Mouse (Mus musculus) NIH3T3 (cell line): ENCODE measurements around the gene Gstm5.

ENCODE experiments used
- DNase-seq: peaks from one replicate; pipeline ENCODE4 v3.0.0-alpha.2; 2012; ENCODE audit warnings: low read depth

Gene Gstm5

DNA sequence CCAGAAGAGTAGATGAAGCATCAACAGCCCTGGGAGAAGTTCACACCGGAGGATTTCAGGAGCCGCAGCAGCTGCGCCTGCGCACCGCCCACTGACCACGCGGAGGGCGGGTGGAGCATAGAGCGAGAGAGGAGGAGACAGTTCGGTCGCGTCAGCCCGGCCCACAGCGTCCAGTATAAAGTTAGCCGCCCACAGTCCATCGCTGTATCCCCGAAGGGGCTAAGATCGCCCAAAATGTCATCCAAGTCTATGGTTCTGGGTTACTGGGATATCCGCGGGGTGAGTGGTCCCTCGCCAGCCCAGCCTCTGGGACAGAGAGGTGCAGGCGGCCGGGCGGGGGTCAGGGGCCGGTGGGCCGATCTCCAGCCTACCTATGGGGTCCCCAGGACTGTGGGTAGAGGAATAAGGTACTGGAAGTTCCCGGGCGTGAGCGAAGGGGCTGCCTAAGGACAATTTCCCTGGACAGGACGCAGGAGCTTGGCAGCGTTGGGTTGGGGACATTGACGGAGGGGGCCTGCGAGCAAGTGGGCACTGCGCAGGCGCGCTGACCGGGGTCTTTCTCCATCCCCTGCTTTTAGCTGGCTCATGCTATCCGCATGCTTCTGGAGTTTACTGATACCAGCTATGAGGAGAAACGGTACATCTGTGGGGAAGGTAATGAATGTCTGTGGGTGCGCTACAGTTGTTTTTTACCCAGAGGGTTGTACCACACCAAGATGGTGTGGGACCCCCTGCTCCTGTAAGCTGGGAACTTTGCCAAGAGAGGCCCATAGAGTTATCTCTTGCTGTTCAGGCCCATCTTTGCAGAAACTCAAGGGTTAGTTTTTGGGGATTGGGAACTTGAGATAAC lies at the start of gene Gstm5:
TSS of gene Gstm5 (plus strand) at position 102 of the 850 bp plus-strand sequence.
- DNase-seq, result peak; percentile 92

DNA sequence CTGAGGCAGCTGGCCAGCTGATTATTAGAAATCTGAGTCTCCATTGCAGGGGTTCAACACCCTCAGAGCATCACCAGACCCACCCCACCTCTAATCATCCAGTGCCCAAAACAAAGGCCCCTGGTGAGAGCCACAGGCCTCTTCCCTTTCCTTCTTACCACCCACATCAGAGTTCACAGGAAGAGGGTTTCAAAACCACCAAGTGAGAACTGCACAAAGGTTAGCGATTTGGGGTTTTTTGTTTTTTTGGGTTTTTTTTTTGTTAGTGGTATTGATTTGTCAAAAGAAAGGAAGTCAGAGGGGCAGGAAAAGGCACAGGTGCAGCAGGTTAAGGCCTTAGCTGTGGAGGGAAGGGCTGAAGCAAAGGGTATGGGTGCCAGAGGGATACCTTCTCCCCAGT lies 49.4 kb upstream of the Gstm5 start:
- DNase-seq, result no peak

DNA sequence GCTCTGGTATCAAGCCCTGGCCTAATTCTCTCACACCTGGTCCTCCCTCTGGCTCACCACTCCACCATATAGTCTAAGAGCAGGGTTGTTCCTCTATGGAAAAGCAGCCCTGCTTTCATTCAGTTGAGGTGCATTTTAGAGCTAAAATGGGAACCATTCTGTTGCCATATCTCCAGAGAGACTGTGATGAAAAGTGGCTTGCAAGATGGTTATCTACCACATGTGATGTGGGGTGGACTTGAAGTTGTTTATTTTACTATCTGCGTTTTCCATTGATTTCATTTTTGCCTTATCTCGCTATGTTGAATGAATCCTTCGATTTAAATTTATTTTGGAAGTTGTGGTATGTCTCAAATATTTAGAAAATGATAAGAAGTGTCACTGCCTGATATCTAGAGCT lies 48.8 kb upstream of the Gstm5 start:
- no peak for DNase-seq

DNA sequence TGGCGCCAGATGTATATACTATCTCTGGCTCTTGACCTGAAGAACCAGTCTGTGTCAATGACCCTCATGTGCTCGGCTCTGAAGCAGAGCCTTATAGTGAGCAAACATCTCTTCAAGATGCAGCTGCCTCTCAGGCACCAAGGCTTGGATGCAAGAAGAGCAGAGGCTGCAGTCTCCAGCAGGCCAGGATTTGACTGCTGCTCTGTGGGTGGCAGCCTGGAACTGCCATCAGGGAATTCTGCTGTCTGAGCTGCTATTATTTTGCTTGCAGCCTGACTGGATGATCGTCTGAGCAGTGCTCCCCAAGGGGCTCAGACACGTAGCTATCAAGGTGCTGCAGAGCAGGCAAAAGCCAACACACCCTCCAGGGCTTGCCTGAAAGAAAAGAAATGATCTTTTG lies 47.5 kb upstream of the Gstm5 start:
- DNase-seq, result no peak

DNA sequence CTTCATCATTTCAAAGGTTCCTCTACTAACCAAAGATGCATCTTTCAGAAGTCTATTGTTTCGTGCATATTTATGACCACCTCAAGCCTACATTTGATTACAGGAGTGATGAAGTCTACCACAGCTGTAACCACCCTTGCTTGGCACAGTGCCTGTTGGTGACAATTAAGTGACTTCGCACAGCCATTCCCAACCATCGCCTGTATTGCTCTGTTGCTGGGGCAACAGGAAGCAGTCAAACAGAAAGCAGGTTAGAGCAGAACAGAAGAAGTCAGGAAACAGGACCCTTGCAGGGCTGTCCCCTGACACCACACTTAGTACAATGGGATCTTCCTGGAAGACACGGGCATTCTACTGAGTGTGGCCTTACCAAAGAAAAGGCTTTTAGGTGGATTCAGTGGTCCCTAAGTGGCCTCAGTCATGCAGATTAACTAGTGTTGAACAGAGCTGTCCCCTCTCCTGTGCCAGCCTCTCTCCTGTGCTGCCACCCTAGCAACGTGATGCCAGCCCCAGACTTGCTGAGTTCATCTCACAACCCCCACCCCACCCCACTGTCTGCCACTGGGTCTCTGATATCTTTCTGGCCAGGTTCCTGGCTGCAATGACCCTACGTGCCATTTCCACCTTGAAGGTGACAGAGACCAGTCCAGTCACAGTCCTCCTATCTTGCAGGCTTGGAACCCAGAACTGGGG lies 46.5 kb upstream of the Gstm5 start:
- no peak for DNase-seq

DNA sequence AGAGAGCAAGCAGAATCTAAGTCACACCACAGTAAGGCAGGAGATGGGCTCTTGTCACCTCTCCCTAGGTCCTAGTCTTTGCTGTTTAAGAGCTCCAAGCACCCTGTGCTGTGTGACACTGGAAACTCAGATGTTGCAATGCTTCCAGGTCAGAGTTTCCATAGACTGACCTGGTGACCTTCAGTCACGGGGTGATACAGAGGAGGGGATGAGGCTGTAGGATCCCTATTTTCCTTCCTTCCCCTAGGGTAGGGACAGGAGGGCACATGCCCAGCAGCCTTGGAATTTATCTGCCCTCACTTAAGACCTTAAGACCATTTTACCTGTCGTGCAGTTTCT lies 46.0 kb upstream of the Gstm5 start:
- DNase-seq, result no peak

DNA sequence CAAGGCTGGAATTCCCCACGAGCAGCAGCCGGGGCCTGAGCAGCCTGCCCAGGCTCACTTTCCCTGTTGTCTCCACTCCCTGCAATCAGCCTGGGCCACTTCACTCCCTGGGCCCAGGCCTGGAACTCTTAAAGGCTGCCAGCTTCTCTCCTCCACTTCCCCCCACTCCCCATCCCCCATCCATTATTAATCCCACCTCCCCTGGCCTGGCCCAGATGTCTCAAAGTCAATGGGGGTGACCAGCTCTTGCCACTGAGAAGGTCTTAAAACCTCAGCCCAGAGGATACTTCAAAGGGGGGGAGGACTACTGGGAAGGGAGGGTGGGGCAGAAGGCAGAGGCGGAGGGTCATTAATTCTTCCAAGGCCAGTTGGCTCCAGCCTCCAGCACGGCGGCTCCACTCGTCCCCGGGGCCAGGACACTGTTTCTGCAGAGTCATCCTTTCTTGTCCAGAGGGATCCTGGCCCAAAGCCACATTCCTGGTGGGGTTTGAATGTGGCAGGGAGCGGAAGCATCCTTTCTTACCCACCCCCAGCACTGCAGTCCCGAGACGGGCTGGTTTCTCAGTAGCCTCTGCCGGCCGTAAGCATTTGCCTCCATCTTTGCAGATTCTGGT lies 45.1 kb upstream of the Gstm5 start:
- peak; percentile 88 for DNase-seq

DNA sequence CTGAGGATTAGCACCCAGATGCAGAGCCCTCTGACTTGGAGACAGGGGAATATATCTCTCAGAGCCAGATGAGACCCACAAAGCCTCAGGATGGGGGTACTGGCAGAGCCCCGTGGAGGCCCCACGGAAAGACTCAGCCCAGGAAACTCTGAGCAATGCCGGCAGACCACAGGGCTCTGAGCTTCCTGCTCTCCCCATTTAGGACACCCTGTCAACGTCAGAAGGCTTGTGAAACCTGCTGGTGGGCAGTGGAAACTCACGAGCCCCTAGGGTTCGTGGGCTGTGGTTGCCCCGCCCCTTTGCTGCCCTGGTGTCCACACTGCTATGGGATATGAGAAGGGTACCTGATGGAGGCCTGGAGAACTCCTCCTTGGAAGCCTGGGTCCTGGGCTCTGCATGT lies 42.8 kb upstream of the Gstm5 start:
- peak; percentile 26 for DNase-seq

DNA sequence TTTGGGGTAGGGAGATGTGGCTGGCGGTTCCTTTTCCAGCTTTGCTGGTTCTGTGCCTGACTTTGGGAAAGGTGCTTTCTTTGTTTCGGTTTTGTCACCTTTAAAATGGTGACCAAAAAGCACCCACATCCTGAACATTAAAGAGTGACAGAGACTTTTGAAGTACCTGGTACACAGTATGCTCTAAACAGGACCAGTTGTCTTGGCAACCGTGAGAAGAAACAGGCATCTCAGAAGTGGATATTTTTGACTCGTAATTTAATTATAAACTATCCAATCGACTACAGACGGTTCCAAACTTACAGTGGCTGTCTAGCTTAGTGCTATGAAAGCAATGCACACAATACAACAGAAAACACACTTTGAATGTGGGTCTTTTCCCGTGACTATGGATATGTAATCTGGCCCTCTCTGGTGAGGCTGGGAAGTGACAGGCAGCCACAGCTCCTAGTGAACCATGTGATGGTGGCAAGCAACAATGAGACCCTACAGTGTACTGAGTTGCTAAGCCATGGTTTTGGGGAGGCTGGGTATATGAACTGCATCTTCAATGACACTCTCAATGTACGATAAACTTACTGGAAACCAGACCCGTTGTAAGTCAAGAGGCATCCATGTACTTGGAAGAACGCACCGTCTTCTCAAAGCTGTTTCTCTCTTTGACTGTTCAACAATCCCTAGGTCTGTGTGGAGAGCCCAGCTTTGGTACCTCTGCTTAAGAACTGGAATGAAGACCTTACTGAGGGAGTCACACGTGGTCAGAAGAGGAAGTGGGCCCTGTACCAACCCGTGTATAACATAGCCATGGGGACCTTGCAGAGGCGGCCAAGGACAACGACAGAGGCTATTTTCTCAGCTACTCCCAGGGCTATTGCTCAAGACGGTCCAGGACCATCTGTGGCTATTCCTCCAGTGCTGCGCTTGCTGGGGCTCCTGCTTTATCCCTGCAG lies 42.1 kb upstream of the Gstm5 start:
- DNase-seq, result no peak

DNA sequence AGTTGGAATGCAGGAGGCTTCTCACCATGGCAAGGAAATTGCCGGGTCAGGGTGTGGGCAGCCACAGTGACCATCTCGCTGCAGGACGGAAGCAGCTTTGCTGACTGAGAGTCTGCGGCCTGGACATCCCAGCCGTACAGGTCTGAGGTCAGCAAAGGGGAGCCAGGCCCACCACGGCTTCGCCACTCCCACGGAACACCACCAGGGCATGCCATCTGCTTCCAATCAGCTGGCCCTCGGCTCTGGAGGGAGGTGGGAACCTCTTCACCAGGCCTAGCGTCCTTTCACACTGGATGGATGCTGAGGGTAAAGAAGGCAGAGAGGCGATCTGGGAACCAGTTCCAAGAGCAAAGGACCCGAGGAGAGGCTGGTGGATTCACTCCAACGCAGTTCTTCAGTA lies 40.3 kb upstream of the Gstm5 start:
- DNase-seq, result no peak

DNA sequence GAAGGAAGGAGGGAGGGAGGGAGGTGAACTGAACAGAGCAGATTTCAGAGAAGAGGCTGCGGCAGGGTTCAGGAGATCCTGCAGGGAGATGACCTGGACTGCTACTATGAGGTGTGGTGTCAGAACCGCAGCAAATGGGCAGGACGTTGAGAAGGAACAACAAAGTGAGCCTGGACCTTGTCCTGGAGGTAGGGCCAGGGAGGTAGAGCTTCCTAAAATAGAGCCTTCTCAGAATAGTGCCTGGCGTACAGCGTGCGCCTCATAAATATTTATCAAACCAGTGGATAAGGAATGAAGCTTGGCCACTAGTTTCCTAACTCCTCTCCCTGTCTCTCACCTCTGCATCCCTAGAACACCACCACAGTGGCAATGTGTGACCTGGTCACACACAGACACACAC lies 38.0 kb upstream of the Gstm5 start:
- no peak for DNase-seq

DNA sequence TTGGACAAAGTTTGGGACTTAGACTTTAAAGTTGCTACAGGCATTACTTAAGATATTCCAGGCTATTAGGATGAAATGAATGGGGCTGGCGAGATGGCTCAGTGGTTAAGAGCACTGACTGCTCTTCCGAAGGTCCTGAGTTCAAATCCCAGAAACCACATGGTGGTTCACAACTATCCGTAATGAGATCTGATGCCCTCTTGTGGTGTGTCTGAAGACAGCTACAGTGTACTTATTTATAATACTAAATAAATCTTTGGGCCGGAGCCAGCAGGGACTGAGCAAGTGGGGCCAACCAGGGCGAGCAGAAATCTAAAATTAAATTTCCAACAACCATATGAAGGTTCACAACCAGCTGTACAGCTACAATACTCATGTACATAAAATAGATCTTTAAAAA lies 34.1 kb upstream of the Gstm5 start:
- peak; percentile 45 for DNase-seq

DNA sequence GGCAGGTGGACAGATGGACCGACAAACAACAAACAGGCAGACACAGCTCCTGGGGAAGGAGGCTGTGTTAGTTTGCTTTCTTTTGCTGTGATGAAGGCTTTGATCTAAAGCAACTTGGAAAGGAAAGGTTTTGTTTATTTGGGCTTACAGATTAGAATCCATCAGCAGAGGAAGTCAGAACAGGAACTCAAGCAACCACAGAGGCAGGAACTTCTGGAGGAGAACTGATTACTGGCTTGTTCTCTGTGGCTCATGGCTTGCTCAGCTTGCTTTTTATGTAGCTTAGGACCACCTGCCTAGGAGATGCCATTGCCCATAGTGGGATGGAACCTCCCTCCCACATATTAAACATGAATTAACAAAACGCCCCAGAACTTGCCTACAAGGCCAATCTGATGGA lies 33.1 kb upstream of the Gstm5 start:
- no peak for DNase-seq

DNA sequence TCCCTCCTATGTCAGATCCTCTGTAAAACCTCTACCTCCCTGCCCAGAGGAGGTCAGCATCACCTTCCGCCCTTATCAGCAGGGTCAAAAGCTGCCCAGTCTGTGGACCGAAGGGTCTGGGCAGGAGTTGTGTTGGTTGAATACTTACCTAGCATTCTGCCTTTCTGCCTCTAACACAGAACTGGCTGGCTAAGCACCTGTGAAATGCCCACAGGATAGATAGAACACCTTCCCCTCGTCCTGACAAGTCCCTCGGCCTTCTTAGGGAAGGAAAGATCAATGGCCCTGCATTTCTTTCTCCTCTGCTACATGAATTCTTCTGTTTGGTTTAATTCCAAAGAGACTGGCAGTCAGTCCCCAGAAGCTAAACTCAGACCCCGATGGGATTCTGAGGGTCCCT lies 32.1 kb upstream of the Gstm5 start:
- no peak for DNase-seq

DNA sequence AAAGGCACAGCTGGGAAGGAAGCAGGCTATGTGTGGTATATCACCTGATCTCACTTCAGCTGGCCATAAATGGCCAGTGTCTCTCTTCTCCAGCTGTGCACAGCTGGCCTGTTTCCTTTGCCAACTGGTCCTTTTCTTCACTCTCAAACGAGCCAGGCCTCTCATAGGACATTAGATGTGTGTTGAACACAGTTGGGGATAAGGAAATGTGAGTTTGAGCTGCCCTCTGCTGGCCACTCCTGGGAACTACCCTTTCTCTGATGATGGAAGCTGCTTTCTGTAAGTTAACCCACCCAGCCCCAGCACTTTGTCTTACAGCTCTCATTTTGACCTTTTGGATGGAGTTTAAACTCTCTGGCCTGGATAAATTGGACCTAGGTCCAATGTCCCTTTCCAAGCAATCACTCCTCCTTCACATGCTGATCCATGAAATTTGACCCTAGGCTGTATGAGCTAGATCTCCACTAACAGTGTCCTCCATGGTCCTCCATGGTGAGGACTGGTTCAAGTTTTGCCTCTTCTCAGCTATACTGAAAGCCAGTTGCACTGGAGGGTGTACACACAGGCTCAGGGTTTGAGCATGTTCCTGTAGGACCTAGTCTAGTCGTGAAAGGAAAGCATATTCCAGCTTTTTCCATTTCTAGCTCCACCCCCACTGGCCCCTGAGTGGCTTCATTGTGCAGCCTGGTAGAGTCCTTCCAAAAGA lies 31.6 kb upstream of the Gstm5 start:
- peak; percentile 96 for DNase-seq

DNA sequence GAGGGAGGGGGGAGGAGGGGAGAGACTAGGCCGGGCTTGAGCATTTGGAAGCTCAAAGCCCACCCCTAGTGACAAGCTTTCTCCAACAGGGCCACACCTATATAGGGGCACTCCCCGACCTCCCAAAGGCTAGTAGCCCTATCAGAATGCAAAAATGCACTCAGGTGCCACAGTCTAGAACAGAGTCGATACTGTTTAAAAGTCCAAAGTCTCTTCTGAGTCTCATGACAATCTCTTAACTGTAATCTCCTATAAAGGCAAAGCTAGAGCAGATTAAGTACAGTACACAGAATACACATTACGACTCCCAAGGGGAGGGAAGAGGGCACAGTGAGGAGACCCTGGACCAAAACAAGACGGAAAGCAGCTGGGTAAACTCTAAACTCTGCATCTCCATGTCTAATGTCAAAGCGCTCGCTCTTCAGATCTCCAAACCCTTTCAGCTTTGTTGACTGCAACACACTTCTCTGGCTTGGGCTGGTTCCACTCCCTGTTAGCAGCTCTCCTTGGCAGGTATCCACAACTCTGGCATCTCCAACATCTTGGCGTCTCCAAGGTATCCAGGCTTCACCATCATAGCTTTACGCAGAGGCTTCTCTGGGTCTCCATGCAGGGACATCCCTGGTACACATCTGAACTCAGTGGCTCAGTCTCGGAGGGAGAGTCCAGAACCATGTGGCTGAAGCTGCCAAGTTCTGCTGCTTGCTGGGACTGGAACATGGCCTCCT lies 30.1 kb upstream of the Gstm5 start:
- DNase-seq, result peak; percentile 28

DNA sequence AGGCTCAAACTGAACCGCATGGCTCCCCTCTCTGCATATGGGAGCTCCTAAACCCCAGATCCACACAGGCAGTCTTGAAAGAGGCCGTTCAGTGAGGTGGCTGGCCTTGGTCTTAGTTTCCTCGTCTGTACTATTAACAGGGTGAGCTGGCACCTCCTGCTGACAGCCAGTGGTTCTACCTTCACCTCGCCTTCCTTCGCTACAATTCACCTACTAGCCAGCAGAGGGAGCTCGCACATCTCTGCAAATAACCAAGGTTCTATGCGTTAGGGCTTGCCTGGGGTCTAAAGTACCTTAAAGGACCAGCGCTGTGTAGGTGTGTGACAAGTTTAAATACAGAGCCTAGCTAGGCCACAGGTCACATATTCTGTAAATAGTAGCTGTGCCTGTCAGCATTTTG lies 28.5 kb upstream of the Gstm5 start:
- peak; percentile 97 for DNase-seq

DNA sequence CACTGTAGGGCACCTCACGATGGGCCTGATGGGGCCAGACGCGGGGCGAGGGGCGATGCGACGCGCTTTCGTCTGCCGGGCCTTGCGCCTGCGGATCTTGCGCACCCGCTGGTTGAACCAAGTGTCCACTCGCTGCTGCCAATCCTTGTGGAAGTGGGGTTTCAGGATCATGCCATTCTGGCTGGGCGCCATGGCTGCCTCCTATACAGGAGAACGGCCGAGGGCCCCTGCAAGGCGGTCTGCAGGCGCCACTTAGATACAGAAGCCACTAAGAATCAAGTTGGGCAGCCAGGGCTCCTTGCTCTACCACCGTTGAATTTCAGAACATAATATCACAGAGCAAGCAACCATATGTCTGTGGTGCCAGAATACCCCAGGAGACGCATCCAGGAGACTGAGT lies 27.2 kb upstream of the Gstm5 start:
- DNase-seq, result no peak

DNA sequence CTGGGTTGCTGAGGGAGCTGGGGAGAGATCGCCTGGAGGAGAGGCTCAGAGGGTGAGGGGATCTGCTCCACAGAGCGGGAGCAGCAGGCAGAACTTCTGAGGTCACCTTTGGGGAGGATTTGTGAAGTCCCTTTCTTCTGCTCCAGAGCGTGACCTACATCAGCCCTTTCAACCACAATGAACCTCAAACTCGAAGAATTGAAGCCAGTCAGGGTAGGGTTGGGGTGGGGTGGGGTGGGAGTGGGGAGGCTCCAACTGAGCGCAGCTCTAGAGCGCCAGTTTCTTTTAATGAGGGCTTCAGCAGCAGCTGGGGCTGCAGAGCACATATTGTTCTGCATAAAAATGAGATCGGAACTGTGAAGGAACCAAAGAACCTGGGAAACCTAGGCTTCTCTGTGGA lies 26.5 kb upstream of the Gstm5 start:
- no peak for DNase-seq

DNA sequence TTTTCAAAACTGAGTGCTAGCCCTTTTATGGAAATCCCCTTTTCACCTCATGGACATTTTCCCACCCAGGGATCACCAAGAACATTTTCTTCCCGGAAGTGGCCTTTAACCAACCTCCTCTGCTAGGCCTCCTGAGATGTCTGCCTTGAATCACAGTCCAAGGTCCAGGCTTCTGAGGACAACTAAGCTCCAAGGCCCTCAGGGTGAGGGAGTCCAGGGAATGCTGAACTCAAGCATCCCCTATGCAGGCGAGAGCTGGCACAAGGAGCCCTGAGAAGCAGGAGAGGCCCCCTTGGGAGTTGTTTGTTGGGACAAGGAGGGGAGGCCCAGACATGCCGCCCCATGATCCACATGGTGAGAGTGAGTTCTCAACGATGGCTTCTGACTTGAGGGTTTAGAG lies 25.7 kb upstream of the Gstm5 start:
- DNase-seq, result no peak
